Mouse (Mus musculus) embryonic fibroblast, embryonic 13.5 days (primary cell): ENCODE measurements at regions not wholly inside any gene's neighbourhood (a gene's known extent, or its start where the extent isn't known, plus 50 kb on each side); places are given as distances from the start of the nearest gene placed in this dataset.

Experiments
- CTCF ChIP-seq: IDR thresholded peaks from 2 replicates; pipeline ENCODE4 v1.5.1; 2011; ENCODE audit warnings: mild to moderate bottlenecking, control low read depth, low read length, moderate library complexity, borderline replicate concordance; ENCODE audit not compliant: insufficient read depth
- POLR2A ChIP-seq: IDR thresholded peaks from 2 replicates; pipeline ENCODE4 v1.6.1; 2011; ENCODE audit warnings: low read depth, mild to moderate bottlenecking, control low read depth, low read length, moderate library complexity

- TF ChIP-seq POLR2A: no peak
- no peak for TF ChIP-seq CTCF
Observed at GRCm38 (mm10) chr17:45798996-45799395, 65.4 kb upstream of the 1600014C23Rik start.
